Mouse (Mus musculus) forebrain, embryonic 11.5 days (tissue): Measurements from ENCODE around the gene Rbck1. TPM values are rescaled to one million over a fixed set of nuclear protein-coding genes. Genes with fewer than 3 reads are reported as not detected.

ENCODE experiments used
- ATAC-seq: fragments of 200-750 bp; cut with Nextera tagmentation; replicated peaks from 2 replicates; pipeline ENCODE4 v1.8.0; 2017; ENCODE audit warnings: moderate TSS enrichment; ENCODE audit not compliant: low FRiP score
- DNase-seq: peaks from one replicate; pipeline ENCODE4 v3.0.0-alpha.2; 2017; ENCODE audit warnings: low spot score
- H3K27ac ChIP-seq: fragments of 300-500 bp; sonication (generic); 2 replicates; pipeline ENCODE4 v1.5.1; 2014; ENCODE audit warnings: low read depth, low read length
- H3K27me3 ChIP-seq: fragments of 300-500 bp; sonication (generic); 2 replicates; pipeline ENCODE4 v1.6.1; 2014; ENCODE audit warnings: mild to moderate bottlenecking, low read length, mixed read lengths; ENCODE audit not compliant: control insufficient read depth, insufficient read depth
- H3K36me3 ChIP-seq: fragments of 300-500 bp; sonication (generic); 2 replicates; pipeline ENCODE4 v1.6.1; 2014; ENCODE audit warnings: mild to moderate bottlenecking, low read length, moderate library complexity, mixed read lengths; ENCODE audit not compliant: control insufficient read depth, insufficient read depth
- H3K4me1 ChIP-seq: fragments of 300-500 bp; sonication (generic); replicated peaks from 2 replicates; pipeline ENCODE4 v1.6.1; 2014; ENCODE audit warnings: low read length, mixed read lengths; ENCODE audit not compliant: control insufficient read depth, insufficient read depth
- H3K4me2 ChIP-seq: fragments of 300-500 bp; sonication (generic); 2 replicates; pipeline ENCODE4 v1.6.1; 2014; ENCODE audit warnings: low read depth, mild to moderate bottlenecking, low read length, moderate library complexity, mixed read lengths; ENCODE audit not compliant: severe bottlenecking
- H3K4me3 ChIP-seq: fragments of 300-500 bp; sonication (generic); 2 replicates; pipeline ENCODE4 v1.5.1; 2014; ENCODE audit warnings: low read depth, low read length
- H3K9ac ChIP-seq: fragments of 300-500 bp; sonication (generic); 2 replicates; pipeline ENCODE4 v1.6.1; 2014; ENCODE audit warnings: low read length
- H3K9me3 ChIP-seq: fragments of 300-500 bp; sonication (generic); 2 replicates; pipeline ENCODE4 v1.6.1; 2016; ENCODE audit warnings: low read length, mixed read lengths; ENCODE audit not compliant: control insufficient read depth
- WGBS: fragments of 180-500 bp; shearing (Covaris S2); extraction: QIAGEN DNeasy Blood & Tissue Kit; methylation state at CpG from one replicate; pipeline ENCODE4 v1.1.7; 2014; 5-methylcytosine and 5-hydroxymethylcytosine counted together
- polyA plus RNA-seq: library from polyadenylated mRNA; unstranded; fragments of >200 nt; fragmentation: Nextera tagmentation; extraction: Ambion mirVana; gene quantifications from 2 replicates; pipeline ENCODE4 v1.2.1, GENCODE M21; 2014

Rbck1 gene
- polyA plus RNA-seq, 1 experiment from 2014 or later, result 94.2 TPM

DNA sequence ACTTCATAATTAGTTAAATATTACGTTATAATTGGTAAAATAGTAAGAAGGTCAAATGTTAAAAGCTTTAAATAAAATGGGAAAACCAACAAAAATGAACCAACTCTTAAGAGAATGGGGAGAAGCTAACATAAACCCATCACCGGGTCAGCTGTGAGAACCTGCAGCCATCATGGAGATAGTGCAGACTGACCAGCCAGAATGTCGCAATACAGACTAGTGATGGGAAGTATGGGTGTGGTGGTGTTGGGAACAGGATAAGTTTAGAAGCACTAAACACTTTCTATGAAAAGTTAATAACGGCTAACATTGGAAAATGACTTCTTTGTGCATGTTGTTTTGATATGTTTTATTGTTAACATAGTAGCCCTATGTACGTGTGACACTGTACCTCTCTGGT, 44.9 kb downstream of the Rbck1 start:
- no peak for DNase-seq
- no peak overlapping the region for H3K27ac ChIP-seq
- 90% methylated on average over 5 of the region's 5 CpGs for WGBS
- no peak overlapping the region for H3K4me2 ChIP-seq
- no peak overlapping the region for H3K4me3 ChIP-seq
- no peak overlapping the region for H3K9ac ChIP-seq
- no peaks in the 10 kb centered on the region for H3K9me3 ChIP-seq
- peaks cover 6% of the 10 kb centered on the region; the same call in 1 of the 2 replicates for H3K36me3 ChIP-seq
- no peaks in the 10 kb centered on the region for H3K4me1 ChIP-seq
- ATAC-seq, result no peak
- no peaks in the 10 kb centered on the region for H3K27me3 ChIP-seq

DNA sequence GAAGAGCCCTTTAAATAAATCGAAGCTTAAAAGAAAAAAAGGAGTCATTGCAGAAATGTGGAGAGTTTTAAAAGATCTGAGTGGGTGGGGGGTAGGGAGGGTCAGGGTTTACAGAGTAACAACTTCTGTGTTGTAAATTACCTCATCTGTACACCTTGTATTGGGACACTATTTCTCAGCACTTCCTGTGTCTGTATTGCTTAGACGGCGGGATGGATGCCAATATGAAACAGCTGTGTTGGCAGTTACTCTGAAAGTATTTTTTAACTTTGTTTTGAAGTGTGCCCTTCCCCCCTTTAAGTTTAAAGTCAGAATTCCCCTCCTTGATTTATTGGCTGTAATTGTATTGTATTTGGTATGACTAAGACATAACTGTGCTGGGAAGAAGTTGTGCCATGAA, 51.0 kb downstream of the Rbck1 start:
- no peak for DNase-seq
- H3K36me3 ChIP-seq, result peaks cover 10% of the 10 kb centered on the region

GRCm38 (mm10) chr2:152273639-152274038, 58.8 kb downstream of the Rbck1 start:
- Histone ChIP-seq H3K27me3 (no peaks in the 10 kb centered on the region), H3K36me3 (peaks cover 12% of the 10 kb centered on the region; the same call in 1 of the 2 replicates), H3K4me1 (no peaks in the 10 kb centered on the region), H3K9ac (no peak overlapping the region), H3K9me3 (no peaks in the 10 kb centered on the region), H3K4me2 (no peak overlapping the region), H3K4me3 (no peak overlapping the region), H3K27ac (no peak overlapping the region)
- no peak for DNase-seq
- no peak for ATAC-seq
- 81% methylated on average over 2 of the region's 2 CpGs for WGBS

More for the DNA sequence above, 51.0 kb downstream of the Rbck1 start:
- Histone ChIP-seq H3K4me3 (no peak overlapping the region), H3K27ac (no peak overlapping the region), H3K4me2 (no peak overlapping the region), H3K9ac (no peak overlapping the region), H3K27me3 (no peaks in the 10 kb centered on the region), H3K4me1 (no peaks in the 10 kb centered on the region), H3K9me3 (no peaks in the 10 kb centered on the region)
- no peak for ATAC-seq
- WGBS, result 97% methylated on average over 3 of the region's 3 CpGs

Other genes with a start within 250 kb of the Rbck1 start
- 14.3 and 15.0 TPM in 2 replicates for gene Srxn1, start 227.1 kb downstream of the Rbck1 start, polyA plus RNA-seq
- 3.4 and 3.5 TPM in 2 replicates for gene Tcf15, start 189.1 kb downstream of the Rbck1 start, polyA plus RNA-seq
- gene Csnk2a1, start 105.8 kb downstream of the Rbck1 start, polyA plus RNA-seq, result 72.2 and 73.6 TPM in 2 replicates
- gene Tbc1d20, start 38.8 kb downstream of the Rbck1 start, polyA plus RNA-seq, result 30.6 and 31.7 TPM in 2 replicates
- 1.3 and 2.1 TPM in 2 replicates for gene Trib3, start 11.4 kb upstream of the Rbck1 start, polyA plus RNA-seq
- gene Nrsn2, start 44.0 kb upstream of the Rbck1 start, polyA plus RNA-seq, result 6.3 and 7.6 TPM in 2 replicates
- gene Sox12, start 65.4 kb upstream of the Rbck1 start, polyA plus RNA-seq, result 20.4 and 22.9 TPM in 2 replicates
- gene Zcchc3, start 82.4 kb upstream of the Rbck1 start, polyA plus RNA-seq, result 59.4 and 63.9 TPM in 2 replicates
- gene 6820408C15Rik, start 82.9 kb upstream of the Rbck1 start, polyA plus RNA-seq, result 0.41 and 0.79 TPM in 2 replicates
- not detected in 2 replicates for gene Defb23, start 132.0 kb upstream of the Rbck1 start, polyA plus RNA-seq
- gene Defb20, start 144.4 kb upstream of the Rbck1 start, polyA plus RNA-seq, result not detected in 2 replicates
- gene Defb22, start 157.5 kb upstream of the Rbck1 start, polyA plus RNA-seq, result not detected in 2 replicates
- gene Defb26, start 179.0 kb upstream of the Rbck1 start, polyA plus RNA-seq, result not detected in 2 replicates
- gene Defb28, start 185.6 kb upstream of the Rbck1 start, polyA plus RNA-seq, result not detected in 2 replicates
- not detected in 2 replicates for gene Defb29, start 207.4 kb upstream of the Rbck1 start, polyA plus RNA-seq
- gene Gm17416, start 236.7 kb upstream of the Rbck1 start, polyA plus RNA-seq, result not detected in 2 replicates
- gene Defb21, start 240.1 kb upstream of the Rbck1 start, polyA plus RNA-seq, result not detected in 2 replicates
- not detected in 2 replicates for gene Defb19, start 247.7 kb upstream of the Rbck1 start, polyA plus RNA-seq